Mouse (Mus musculus): ENCODE results near the gene Rasl10a. TPM values are rescaled to one million over a fixed set of nuclear protein-coding genes. Genes with fewer than 3 reads are reported as not detected.

Gene Rasl10a
- polyA plus RNA-seq, 1 experiment from 2014 or later = 4.6 TPM

- H3K4me3 ChIP-seq (ENCODE audit: low read length) = no peak overlapping the region
- ATAC-seq (ENCODE audit: low FRiP score, low TSS enrichment) = no peak
- no peak overlapping the region for H3K4me2 ChIP-seq (replicated peaks; ENCODE audit: low read depth, low read length)
- H3K27ac ChIP-seq (ENCODE audit: low read depth, low read length) = no peak overlapping the region
- H3K9ac ChIP-seq (ENCODE audit: low read depth, low read length) = no peak overlapping the region
- WGBS = 61% methylated on average over 2 of the region's 2 CpGs
- no peaks in the 10 kb centered on the region for H3K27me3 ChIP-seq (ENCODE audit: control insufficient read depth, insufficient read depth, low read length)
- no peaks in the 10 kb centered on the region for H3K9me3 ChIP-seq (ENCODE audit: control insufficient read depth, low read length)
- H3K36me3 ChIP-seq (ENCODE audit: control insufficient read depth, insufficient read depth, low read length) = peaks cover 64% of the 10 kb centered on the region
- H3K4me1 ChIP-seq (ENCODE audit: control insufficient read depth, insufficient read depth, low read length) = peaks cover 15% of the 10 kb centered on the region
These were observed 33.8 kb downstream of the Rasl10a start for GRCm38 (mm10) chr11:5091706-5092105.

DNA sequence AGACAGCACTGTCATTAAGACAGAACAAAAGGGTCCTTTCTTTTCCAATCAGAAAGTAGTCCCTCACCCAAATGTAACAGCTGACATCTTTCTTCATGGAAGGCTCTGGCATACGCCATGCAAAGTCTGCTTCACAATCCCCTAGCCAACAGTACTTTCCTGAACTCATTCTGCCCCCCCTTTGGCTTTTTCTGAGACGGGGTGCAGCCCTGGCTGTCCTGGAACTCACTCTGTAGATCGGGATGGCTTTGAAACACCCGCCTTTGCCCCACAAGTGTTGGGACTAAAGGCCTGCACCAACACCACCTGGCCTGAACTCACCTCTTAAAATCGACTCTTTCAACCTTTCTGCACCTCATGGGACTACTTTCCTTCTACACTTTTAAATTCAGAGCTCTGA is 37.9 kb downstream of the Rasl10a start:
- Histone ChIP-seq H3K27ac (ENCODE audit: low read depth, low read length) (no peak overlapping the region), H3K4me2 (replicated peaks; ENCODE audit: low read depth, low read length) (no peak overlapping the region), H3K4me3 (ENCODE audit: low read length) (no peak overlapping the region), H3K9me3 (ENCODE audit: control insufficient read depth, low read length) (no peaks in the 10 kb centered on the region), H3K36me3 (ENCODE audit: control insufficient read depth, insufficient read depth, low read length) (peaks cover 25% of the 10 kb centered on the region), H3K27me3 (ENCODE audit: control insufficient read depth, insufficient read depth, low read length) (no peaks in the 10 kb centered on the region), H3K9ac (ENCODE audit: low read depth, low read length) (no peak overlapping the region), H3K4me1 (ENCODE audit: control insufficient read depth, insufficient read depth, low read length) (peaks cover 24% of the 10 kb centered on the region)
- 78% methylated on average over 5 of the region's 5 CpGs for WGBS
- no peak for ATAC-seq (ENCODE audit: low FRiP score, low TSS enrichment)

DNA sequence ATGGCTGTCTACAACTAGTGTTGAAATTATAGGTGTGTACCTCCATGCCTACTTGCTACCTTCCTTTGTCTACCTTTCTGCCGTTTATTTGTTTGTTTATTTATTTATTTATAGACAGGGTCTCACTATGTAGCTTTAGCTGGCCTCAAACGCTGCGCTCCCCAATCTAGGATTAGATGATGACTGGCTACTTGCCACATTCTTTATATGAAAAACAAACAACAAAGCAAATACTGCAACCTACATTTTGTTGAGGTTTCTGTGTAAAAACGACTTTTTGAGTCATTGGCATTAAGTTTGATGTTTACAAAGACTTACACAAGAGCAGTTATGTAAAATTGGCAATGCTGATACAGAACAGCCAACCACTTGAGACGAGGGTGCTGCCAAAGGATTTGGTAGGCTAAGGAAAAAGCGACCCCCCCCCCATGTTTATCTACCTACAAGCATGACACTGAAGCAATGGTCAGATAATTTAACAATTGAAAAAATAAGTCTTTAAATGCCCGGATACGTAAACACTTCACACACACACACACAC is 38.6 kb downstream of the Rasl10a start:
- Histone ChIP-seq H3K9me3 (ENCODE audit: control insufficient read depth, low read length) (no peaks in the 10 kb centered on the region), H3K4me1 (ENCODE audit: control insufficient read depth, insufficient read depth, low read length) (peaks cover 30% of the 10 kb centered on the region), H3K4me2 (replicated peaks; ENCODE audit: low read depth, low read length) (peak overlapping the region; percentile 92), H3K27me3 (ENCODE audit: control insufficient read depth, insufficient read depth, low read length) (no peaks in the 10 kb centered on the region), H3K36me3 (ENCODE audit: control insufficient read depth, insufficient read depth, low read length) (peaks cover 19% of the 10 kb centered on the region), H3K9ac (ENCODE audit: low read depth, low read length) (no peak overlapping the region), H3K4me3 (ENCODE audit: low read length) (peak overlapping the region; percentile 96), H3K27ac (ENCODE audit: low read depth, low read length) (no peak overlapping the region)
- ATAC-seq (ENCODE audit: low FRiP score, low TSS enrichment) = no peak
- 68% methylated on average over 8 of the region's 8 CpGs for WGBS

GRCm38 (mm10) chr11:5098035-5098735 is 40.3 kb downstream of the Rasl10a start:
- peaks cover 25% of the 10 kb centered on the region for H3K4me1 ChIP-seq (ENCODE audit: control insufficient read depth, insufficient read depth, low read length)
- ATAC-seq (ENCODE audit: low FRiP score, low TSS enrichment) = peak; percentile 17; the same call in 1 of the 2 replicates
- 1% methylated on average over 44 of the region's 44 CpGs for WGBS
- H3K4me3 ChIP-seq (ENCODE audit: low read length) = peak overlapping the region; percentile 96
- peak overlapping the region; percentile 92 for H3K4me2 ChIP-seq (replicated peaks; ENCODE audit: low read depth, low read length)
- no peaks in the 10 kb centered on the region for H3K27me3 ChIP-seq (ENCODE audit: control insufficient read depth, insufficient read depth, low read length)
- peak overlapping the region; percentile 99 for H3K9ac ChIP-seq (ENCODE audit: low read depth, low read length)
- H3K27ac ChIP-seq (ENCODE audit: low read depth, low read length) = peak overlapping the region; percentile 97
- no peaks in the 10 kb centered on the region for H3K9me3 ChIP-seq (ENCODE audit: control insufficient read depth, low read length)
- H3K36me3 ChIP-seq (ENCODE audit: control insufficient read depth, insufficient read depth, low read length) = peaks cover 6% of the 10 kb centered on the region

DNA sequence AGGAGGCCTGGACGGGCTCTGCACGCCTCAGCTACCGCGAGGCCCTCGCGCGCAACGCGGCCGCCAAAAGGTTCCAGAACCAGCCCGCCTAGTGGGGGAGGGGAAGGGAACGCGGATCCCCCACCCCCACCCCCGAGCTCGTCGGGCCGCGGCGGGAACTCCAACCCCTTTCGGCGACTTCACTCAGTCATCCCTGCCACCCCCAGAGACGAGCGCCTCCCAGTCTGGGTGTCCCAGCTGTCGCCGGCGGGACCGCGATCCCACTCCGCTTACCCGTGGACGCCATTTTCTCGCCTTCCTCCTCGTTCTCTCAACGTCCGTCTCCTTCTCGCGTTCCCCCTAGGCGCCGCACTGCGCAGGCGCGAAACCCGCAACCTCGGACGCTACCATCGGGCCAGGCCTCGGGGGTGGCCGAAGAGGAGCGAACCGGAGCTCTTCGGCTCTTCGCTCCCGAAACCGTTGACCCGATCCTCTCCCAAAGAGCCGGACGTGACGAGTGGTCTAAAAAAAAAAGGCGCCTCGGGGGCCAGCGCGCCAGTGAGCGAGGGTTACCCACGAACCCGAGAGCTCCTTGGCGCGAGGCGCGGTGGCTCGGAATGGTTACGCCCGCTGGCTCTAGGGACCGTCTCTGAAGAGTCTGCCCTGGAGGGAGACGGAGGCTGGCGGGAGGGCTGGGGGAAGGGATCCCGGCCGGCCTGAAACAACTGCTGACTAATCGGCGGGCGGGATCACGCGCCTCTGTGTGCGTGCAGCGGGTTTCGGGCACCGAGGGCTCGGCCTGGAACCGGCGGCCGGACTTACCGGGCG is 41.0 kb downstream of the Rasl10a start, which contains the start of the genes Rhbdd3 and Ewsr1:
Gene Rhbdd3 (plus strand): TSS at position 191 of the 807 bp plus-strand sequence.
Gene Ewsr1 (minus strand): TSS at position 531 of the 807 bp plus-strand sequence.
- H3K4me3 ChIP-seq (ENCODE audit: low read length) = peak within 1 kb of the TSS; percentile 96
- H3K27me3 ChIP-seq (ENCODE audit: control insufficient read depth, insufficient read depth, low read length) = no peaks in the 10 kb centered on the region
- H3K27ac ChIP-seq (ENCODE audit: low read depth, low read length) = peak within 1 kb of the TSS; percentile 97
- H3K9ac ChIP-seq (ENCODE audit: low read depth, low read length) = peak within 1 kb of the TSS; percentile 99
- ATAC-seq (ENCODE audit: low FRiP score, low TSS enrichment) = peak; percentile 92
- H3K9me3 ChIP-seq (ENCODE audit: control insufficient read depth, low read length) = no peaks in the 10 kb centered on the region
- H3K36me3 ChIP-seq (ENCODE audit: control insufficient read depth, insufficient read depth, low read length) = peaks cover 5% of the 10 kb centered on the region; the same call in 1 of the 2 replicates
- H3K4me1 ChIP-seq (ENCODE audit: control insufficient read depth, insufficient read depth, low read length) = peaks cover 21% of the 10 kb centered on the region
- WGBS = under 1% methylated on average over 75 of the region's 92 CpGs
- H3K4me2 ChIP-seq (replicated peaks; ENCODE audit: low read depth, low read length) = peak within 1 kb of the TSS; percentile 92

GRCm38 (mm10) chr11:5099576-5100183 is 41.8 kb downstream of the Rasl10a start:
- H3K36me3 ChIP-seq (ENCODE audit: control insufficient read depth, insufficient read depth, low read length) = peaks cover 5% of the 10 kb centered on the region; the same call in 1 of the 2 replicates
- H3K27ac ChIP-seq (ENCODE audit: low read depth, low read length) = peak overlapping the region; percentile 97
- H3K9me3 ChIP-seq (ENCODE audit: control insufficient read depth, low read length) = no peaks in the 10 kb centered on the region
- under 1% methylated on average over 31 of the region's 31 CpGs for WGBS
- peaks cover 20% of the 10 kb centered on the region for H3K4me1 ChIP-seq (ENCODE audit: control insufficient read depth, insufficient read depth, low read length)
- peak overlapping the region; percentile 76 for H3K4me2 ChIP-seq (replicated peaks; ENCODE audit: low read depth, low read length)
- peak; percentile 72 for ATAC-seq (ENCODE audit: low FRiP score, low TSS enrichment)
- H3K9ac ChIP-seq (ENCODE audit: low read depth, low read length) = peak overlapping the region; percentile 99
- peak overlapping the region; percentile 96 for H3K4me3 ChIP-seq (ENCODE audit: low read length)
- no peaks in the 10 kb centered on the region for H3K27me3 ChIP-seq (ENCODE audit: control insufficient read depth, insufficient read depth, low read length)

DNA sequence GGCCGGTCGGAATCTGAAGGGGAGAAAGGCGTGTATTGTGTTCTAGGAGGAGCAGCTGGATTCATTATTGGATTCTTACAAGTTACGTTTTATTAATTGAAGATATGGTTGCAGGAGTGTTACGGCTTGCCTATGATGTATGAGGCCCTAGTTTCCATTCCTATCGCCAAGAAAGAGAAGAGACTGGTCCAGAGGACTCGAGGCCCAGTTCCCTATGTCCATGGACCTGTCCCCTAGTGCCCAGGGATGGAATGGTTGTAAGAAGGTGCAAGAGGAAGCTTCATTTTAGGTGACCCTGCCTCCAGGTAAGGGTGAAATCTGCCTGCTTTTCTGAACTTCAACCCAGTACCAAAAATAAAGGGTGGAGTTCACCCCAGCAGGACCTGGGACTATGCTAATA is 42.4 kb downstream of the Rasl10a start:
- no peak for ATAC-seq (ENCODE audit: low FRiP score, low TSS enrichment)
- Histone ChIP-seq H3K27ac (ENCODE audit: low read depth, low read length) (peak overlapping the region; percentile 97), H3K9me3 (ENCODE audit: control insufficient read depth, low read length) (no peaks in the 10 kb centered on the region), H3K27me3 (ENCODE audit: control insufficient read depth, insufficient read depth, low read length) (no peaks in the 10 kb centered on the region), H3K9ac (ENCODE audit: low read depth, low read length) (peak overlapping the region; percentile 99), H3K36me3 (ENCODE audit: control insufficient read depth, insufficient read depth, low read length) (peaks cover 11% of the 10 kb centered on the region; the same call in 1 of the 2 replicates), H3K4me2 (replicated peaks; ENCODE audit: low read depth, low read length) (peak overlapping the region; percentile 76), H3K4me1 (ENCODE audit: control insufficient read depth, insufficient read depth, low read length) (peaks cover 20% of the 10 kb centered on the region), H3K4me3 (ENCODE audit: low read length) (peak overlapping the region; percentile 96)
- 3% methylated on average over 7 of the region's 7 CpGs for WGBS

GRCm38 (mm10) chr11:5100801-5101200 is 42.9 kb downstream of the Rasl10a start:
- Histone ChIP-seq H3K4me1 (ENCODE audit: control insufficient read depth, insufficient read depth, low read length) (peaks cover 20% of the 10 kb centered on the region), H3K4me2 (replicated peaks; ENCODE audit: low read depth, low read length) (peak overlapping the region; percentile 76), H3K9me3 (ENCODE audit: control insufficient read depth, low read length) (no peaks in the 10 kb centered on the region), H3K4me3 (ENCODE audit: low read length) (peak overlapping the region; percentile 96), H3K27me3 (ENCODE audit: control insufficient read depth, insufficient read depth, low read length) (no peaks in the 10 kb centered on the region), H3K36me3 (ENCODE audit: control insufficient read depth, insufficient read depth, low read length) (peaks cover 13% of the 10 kb centered on the region; the same call in 1 of the 2 replicates), H3K27ac (ENCODE audit: low read depth, low read length) (no peak overlapping the region; the same call in 1 of the 2 replicates), H3K9ac (ENCODE audit: low read depth, low read length) (peak overlapping the region; percentile 20; the same call in 1 of the 2 replicates)
- 32% methylated on average over 5 of the region's 5 CpGs for WGBS
- ATAC-seq (ENCODE audit: low FRiP score, low TSS enrichment) = no peak
